Comparison of ENCODE assay signal across 8 mouse cellular contexts in genomic region chr19:34879624-34880023, GRCm38 (mm10). TPM values are rescaled to one million over a fixed set of nuclear protein-coding genes. Genes with fewer than 3 reads are reported as not detected.
A peak's percentile ranks its signal among the peaks of the same experiment; 100 is the strongest.
DNase-seq lines count a peak whose midpoint lies in the region; ATAC-seq lines count a peak whose summit lies in the region.

No protein-coding gene starts in this region.

- H3K9ac ChIP-seq in kidney, embryonic 14.5 days (ENCODE audit: low read depth, low read length): peak overlapping the region; percentile 95
- peak overlapping the region; percentile 97 for H3K9ac ChIP-seq in hindbrain, embryonic 13.5 days
- peak overlapping the region; percentile 97 for H3K9ac ChIP-seq in midbrain, embryonic 15.5 days

- no peaks in the 10 kb centered on the region for H3K9me3 ChIP-seq in kidney, embryonic 14.5 days (ENCODE audit: control insufficient read depth, low read length)
- no peaks in the 10 kb centered on the region for H3K9me3 ChIP-seq in embryonic facial prominence, embryonic 10.5 days
- H3K9me3 ChIP-seq in hindbrain, embryonic 13.5 days: no peaks in the 10 kb centered on the region
- H3K9me3 ChIP-seq in midbrain, embryonic 15.5 days: no peaks in the 10 kb centered on the region

- ATAC-seq in kidney, embryonic 14.5 days (ENCODE audit: low FRiP score, low TSS enrichment): no peak
- ATAC-seq in hindbrain, embryonic 13.5 days (ENCODE audit: low FRiP score): no peak
- no peak for ATAC-seq in midbrain, embryonic 15.5 days (replicated peaks)
- ATAC-seq in megakaryocyte-erythroid progenitor cell, adult 5-6 weeks (replicated peaks; ENCODE audit: low FRiP score, low TSS enrichment, poor library complexity, severe bottlenecking): no peak

- H3K4me1 ChIP-seq in kidney, embryonic 14.5 days (ENCODE audit: control insufficient read depth, insufficient read depth, low read length): 0 out of 2 replicates have a peak, but pooled peaks cover 10% of the 10 kb centered on the region
- H3K4me1 ChIP-seq in embryonic facial prominence, embryonic 10.5 days: peaks cover 22% of the 10 kb centered on the region
- H3K4me1 ChIP-seq in hindbrain, embryonic 13.5 days (replicated peaks): peaks cover 20% of the 10 kb centered on the region
- peaks cover 20% of the 10 kb centered on the region for H3K4me1 ChIP-seq in midbrain, embryonic 15.5 days

- H3K4me3 ChIP-seq in kidney, embryonic 14.5 days (ENCODE audit: low read length): peak overlapping the region; percentile 90
- H3K4me3 ChIP-seq in embryonic facial prominence, embryonic 10.5 days: peak overlapping the region; percentile 90
- peak overlapping the region; percentile 91 for H3K4me3 ChIP-seq in hindbrain, embryonic 13.5 days
- H3K4me3 ChIP-seq in midbrain, embryonic 15.5 days: peak overlapping the region; percentile 91

- peak overlapping the region; percentile 71 for H3K4me2 ChIP-seq in kidney, embryonic 14.5 days (replicated peaks; ENCODE audit: low read depth, low read length)
- peak overlapping the region; percentile 75 for H3K4me2 ChIP-seq in hindbrain, embryonic 13.5 days
- peak overlapping the region; percentile 84 for H3K4me2 ChIP-seq in midbrain, embryonic 15.5 days

- peak overlapping the region; percentile 98 for H3K27ac ChIP-seq in kidney, embryonic 14.5 days (ENCODE audit: low read depth, low read length)
- H3K27ac ChIP-seq in embryonic facial prominence, embryonic 10.5 days (replicated peaks): peak overlapping the region; percentile 98
- peak overlapping the region; percentile 99 for H3K27ac ChIP-seq in hindbrain, embryonic 13.5 days
- H3K27ac ChIP-seq in midbrain, embryonic 15.5 days: peak overlapping the region; percentile 97

- 25% methylated on average over 6 of the region's 6 CpGs for WGBS in kidney, embryonic 14.5 days
- 30% methylated on average over 6 of the region's 6 CpGs for WGBS in embryonic facial prominence, embryonic 10.5 days
- 27% methylated on average over 6 of the region's 6 CpGs for WGBS in hindbrain, embryonic 13.5 days
- WGBS in midbrain, embryonic 15.5 days: 21% methylated on average over 6 of the region's 6 CpGs

- no peak for DNase-seq in kidney, postnatal 14 days
- DNase-seq in embryonic facial prominence, embryonic 10.5 days (ENCODE audit: low spot score): no peak
- DNase-seq in embryo, embryonic 11 days: no peak
- no peak for DNase-seq in left cerebral cortex, adult 11 months (ENCODE audit: low spot score)

- no peaks in the 10 kb centered on the region for H3K36me3 ChIP-seq in kidney, embryonic 14.5 days (ENCODE audit: control insufficient read depth, insufficient read depth, low read length)
- H3K36me3 ChIP-seq in embryonic facial prominence, embryonic 10.5 days (replicated peaks): no peaks in the 10 kb centered on the region
- no peaks in the 10 kb centered on the region for H3K36me3 ChIP-seq in hindbrain, embryonic 13.5 days
- no peaks in the 10 kb centered on the region for H3K36me3 ChIP-seq in midbrain, embryonic 15.5 days (replicated peaks)

- H3K27me3 ChIP-seq in kidney, embryonic 14.5 days (ENCODE audit: control insufficient read depth, insufficient read depth, low read length): no peaks in the 10 kb centered on the region
- H3K27me3 ChIP-seq in embryonic facial prominence, embryonic 10.5 days (replicated peaks; ENCODE audit: low read depth, poor library complexity, severe bottlenecking): 0 out of 2 replicates have a peak, but pooled peaks cover 3% of the 10 kb centered on the region
- H3K27me3 ChIP-seq in hindbrain, embryonic 13.5 days: no peaks in the 10 kb centered on the region
- no peaks in the 10 kb centered on the region for H3K27me3 ChIP-seq in midbrain, embryonic 15.5 days (replicated peaks)

RNA-seq across cellular contexts. Expression of gene Pank1, which starts 0.4 kb away (rescaled TPM):
- 10.2 and 10.7 TPM in 2 replicates for polyA plus RNA-seq in kidney, embryonic 14.5 days (2014; fragmentation: Nextera tagmentation; extraction: Ambion mirVana)
- polyA plus RNA-seq in embryonic facial prominence, embryonic 10.5 days (2016; fragmentation: Nextera tagmentation; extraction: Ambion mirVana): 6.3 and 7.5 TPM in 2 replicates
- 7.6 and 7.7 TPM in 2 replicates for polyA plus RNA-seq in hindbrain, embryonic 13.5 days (2015; fragmentation: Nextera tagmentation; extraction: Ambion mirVana)
- 8.3 and 8.5 TPM in 2 replicates for polyA plus RNA-seq in midbrain, embryonic 15.5 days (2015; fragmentation: Nextera tagmentation; extraction: Ambion mirVana)
- 8.8 and 28.1 TPM in 2 replicates for total RNA-seq in megakaryocyte-erythroid progenitor cell, adult 5-6 weeks (2014; fragmentation: Nextera tagmentation)
- total RNA-seq in megakaryocyte-erythroid progenitor cell, adult 5-6 weeks (2017): 17.8 and 18.1 TPM in 2 replicates

RNA-seq across cellular contexts. Expression of gene Kif20b, which starts 42.5 kb away (rescaled TPM):
- polyA plus RNA-seq in kidney, embryonic 14.5 days (2014; fragmentation: Nextera tagmentation; extraction: Ambion mirVana): 70.1 and 86.2 TPM in 2 replicates
- 86.6 and 89.8 TPM in 2 replicates for polyA plus RNA-seq in embryonic facial prominence, embryonic 10.5 days (2016; fragmentation: Nextera tagmentation; extraction: Ambion mirVana)
- 15.6 and 21.3 TPM in 2 replicates for polyA plus RNA-seq in hindbrain, embryonic 13.5 days (2015; fragmentation: Nextera tagmentation; extraction: Ambion mirVana)
- 10.6 and 11.2 TPM in 2 replicates for polyA plus RNA-seq in midbrain, embryonic 15.5 days (2015; fragmentation: Nextera tagmentation; extraction: Ambion mirVana)
- 100 and 118 TPM in 2 replicates for total RNA-seq in megakaryocyte-erythroid progenitor cell, adult 5-6 weeks (2014; fragmentation: Nextera tagmentation)
- 99.0 and 103 TPM in 2 replicates for total RNA-seq in megakaryocyte-erythroid progenitor cell, adult 5-6 weeks (2017)
